Mouse (Mus musculus) forebrain, embryonic 15.5 days (tissue): Measurements from ENCODE around the gene Fam210b. TPM values are rescaled to one million over a fixed set of nuclear protein-coding genes. Genes with fewer than 3 reads are reported as not detected.

Experiments used
- ATAC-seq: fragments of 200-750 bp; cut with Nextera tagmentation; replicated peaks from 2 replicates; pipeline ENCODE4 v1.8.0; 2017; ENCODE audit warnings: mild to moderate bottlenecking, moderate TSS enrichment, moderate library complexity
- H3K27ac ChIP-seq: fragments of 300-500 bp; sonication (generic); replicated peaks from 2 replicates; pipeline ENCODE4 v1.5.1; 2015; ENCODE audit warnings: mild to moderate bottlenecking, inconsistent platforms
- H3K27me3 ChIP-seq: fragments of 300-500 bp; sonication (generic); 2 replicates; pipeline ENCODE4 v1.6.1; 2015; ENCODE audit warnings: inconsistent platforms
- H3K36me3 ChIP-seq: fragments of 300-500 bp; sonication (generic); 2 replicates; pipeline ENCODE4 v1.6.1; 2015; ENCODE audit warnings: mild to moderate bottlenecking, inconsistent platforms
- H3K4me1 ChIP-seq: fragments of 300-500 bp; sonication (generic); 2 replicates; pipeline ENCODE4 v1.6.1; 2015; ENCODE audit warnings: inconsistent platforms
- H3K4me2 ChIP-seq: fragments of 300-500 bp; sonication (generic); replicated peaks from 2 replicates; pipeline ENCODE4 v1.6.1; 2015; ENCODE audit warnings: mild to moderate bottlenecking, inconsistent platforms
- H3K4me3 ChIP-seq: fragments of 300-500 bp; sonication (generic); 2 replicates; pipeline ENCODE4 v1.5.1; 2015; ENCODE audit warnings: mild to moderate bottlenecking, inconsistent platforms
- H3K9ac ChIP-seq: fragments of 300-500 bp; sonication (generic); replicated peaks from 2 replicates; pipeline ENCODE4 v1.6.1; 2015; ENCODE audit warnings: mild to moderate bottlenecking, inconsistent platforms
- H3K9me3 ChIP-seq: fragments of 300-500 bp; sonication (generic); 2 replicates; pipeline ENCODE4 v1.6.1; 2016; ENCODE audit warnings: inconsistent platforms
- WGBS: fragments of 180-500 bp; shearing (Covaris S2); methylation state at CpG from one replicate; pipeline ENCODE4 v1.1.7; 2015; ENCODE audit warnings: mixed read lengths; 5-methylcytosine and 5-hydroxymethylcytosine counted together
- polyA plus RNA-seq: library from polyadenylated mRNA; unstranded; fragments of >200 nt; fragmentation: Nextera tagmentation; extraction: Ambion mirVana; gene quantifications from 2 replicates; pipeline ENCODE4 v1.2.1, GENCODE M21; 2015

Gene Fam210b
- polyA plus RNA-seq, 1 experiment from 2014 or later: 75.9 TPM

GRCm38 (mm10) chr2:172390341-172390740, 45.0 kb downstream of the Fam210b start:
- ATAC-seq: no peak
- H3K27me3 ChIP-seq: no peaks in the 10 kb centered on the region
- 53% methylated on average over 6 of the region's 6 CpGs for WGBS

DNA sequence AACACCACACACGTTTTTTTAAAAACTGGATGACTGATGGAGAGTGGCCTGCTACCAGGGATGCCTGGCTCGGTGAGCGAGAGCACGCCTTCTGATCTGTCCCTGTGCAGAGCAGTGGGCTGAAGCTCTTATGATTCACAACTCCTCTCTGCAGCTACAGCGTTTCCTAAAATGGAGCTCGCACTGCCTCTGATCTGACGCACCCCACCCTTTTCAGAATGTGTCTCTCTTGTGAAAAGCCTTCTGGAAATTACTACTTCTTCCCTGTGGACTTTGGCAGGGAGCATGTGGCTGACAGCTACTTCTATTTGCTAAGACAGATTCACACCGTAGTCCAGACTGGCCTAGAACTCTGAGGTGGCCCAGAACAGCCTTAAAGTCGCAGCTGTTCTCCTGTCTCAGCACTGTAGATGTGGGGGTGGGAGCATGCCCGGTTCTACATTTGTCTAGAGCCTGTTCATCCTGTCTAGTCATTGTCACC, 46.7 kb downstream of the Fam210b start:
- no peaks in the 10 kb centered on the region for H3K36me3 ChIP-seq
- no peak for ATAC-seq
- H3K9me3 ChIP-seq: no peaks in the 10 kb centered on the region
- no peak overlapping the region for H3K4me3 ChIP-seq
- H3K4me2 ChIP-seq: no peak overlapping the region
- H3K27ac ChIP-seq: no peak overlapping the region
- H3K27me3 ChIP-seq: no peaks in the 10 kb centered on the region
- H3K9ac ChIP-seq: no peak overlapping the region
- H3K4me1 ChIP-seq: no peaks in the 10 kb centered on the region
- 75% methylated on average over 10 of the region's 10 CpGs for WGBS

More at GRCm38 (mm10) chr2:172390341-172390740, 45.0 kb downstream of the Fam210b start:
- Histone ChIP-seq H3K4me3 (no peak overlapping the region), H3K9ac (no peak overlapping the region), H3K4me2 (no peak overlapping the region), H3K4me1 (no peaks in the 10 kb centered on the region), H3K9me3 (no peaks in the 10 kb centered on the region), H3K27ac (no peak overlapping the region), H3K36me3 (no peaks in the 10 kb centered on the region)

DNA sequence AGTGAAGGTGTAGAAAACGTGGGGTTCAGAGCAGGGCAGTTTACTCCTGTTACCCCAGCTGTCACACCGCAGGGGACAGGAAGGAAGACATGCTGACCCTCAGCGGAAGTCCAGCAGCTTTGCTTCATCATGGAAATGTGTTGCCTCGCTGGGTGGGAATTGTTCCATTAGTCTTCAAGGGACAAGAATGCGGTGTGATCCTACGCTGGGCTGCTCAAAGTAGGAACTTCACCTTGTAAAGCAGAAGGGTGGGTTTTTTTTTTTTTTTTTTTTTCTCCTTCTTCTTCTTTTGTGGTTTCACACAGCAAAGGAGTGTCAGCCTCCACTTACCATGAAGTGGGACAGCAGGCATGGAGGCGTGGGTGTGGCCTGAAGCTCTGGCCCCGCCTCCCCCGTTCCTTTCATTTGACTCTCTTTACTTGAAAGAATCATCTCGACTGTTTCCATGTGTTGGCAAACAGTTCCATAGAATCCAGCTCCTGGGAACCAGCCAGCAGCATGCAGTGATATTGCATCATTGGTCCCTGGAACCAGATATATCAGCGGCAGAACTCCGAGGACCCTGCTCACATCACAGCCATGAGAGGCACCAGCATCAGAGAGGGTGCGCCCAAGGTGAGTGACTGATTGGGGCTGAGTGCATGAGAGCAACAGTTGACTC, 48.2 kb downstream of the Fam210b start, which contains the start of gene Cass4:
TSS of gene Cass4 (plus strand) at position 404 of the 661 bp plus-strand sequence.
- Histone ChIP-seq H3K9ac (no peak within 1 kb of the TSS), H3K27me3 (no peaks in the 10 kb centered on the region), H3K27ac (no peak within 1 kb of the TSS), H3K4me1 (no peaks in the 10 kb centered on the region), H3K36me3 (no peaks in the 10 kb centered on the region), H3K4me3 (no peak within 1 kb of the TSS), H3K4me2 (no peak within 1 kb of the TSS), H3K9me3 (no peaks in the 10 kb centered on the region)
- WGBS: 41% methylated on average over 13 of the region's 13 CpGs
- no peak for ATAC-seq

- Histone ChIP-seq H3K4me1 (no peaks in the 10 kb centered on the region), H3K4me2 (no peak overlapping the region), H3K9me3 (no peaks in the 10 kb centered on the region), H3K4me3 (no peak overlapping the region), H3K27ac (no peak overlapping the region), H3K27me3 (no peaks in the 10 kb centered on the region), H3K36me3 (no peaks in the 10 kb centered on the region), H3K9ac (no peak overlapping the region)
- 91% methylated on average over 2 of the region's 2 CpGs for WGBS
- no peak for ATAC-seq
Observed at GRCm38 (mm10) chr2:172394052-172394392, 48.7 kb downstream of the Fam210b start.

DNA sequence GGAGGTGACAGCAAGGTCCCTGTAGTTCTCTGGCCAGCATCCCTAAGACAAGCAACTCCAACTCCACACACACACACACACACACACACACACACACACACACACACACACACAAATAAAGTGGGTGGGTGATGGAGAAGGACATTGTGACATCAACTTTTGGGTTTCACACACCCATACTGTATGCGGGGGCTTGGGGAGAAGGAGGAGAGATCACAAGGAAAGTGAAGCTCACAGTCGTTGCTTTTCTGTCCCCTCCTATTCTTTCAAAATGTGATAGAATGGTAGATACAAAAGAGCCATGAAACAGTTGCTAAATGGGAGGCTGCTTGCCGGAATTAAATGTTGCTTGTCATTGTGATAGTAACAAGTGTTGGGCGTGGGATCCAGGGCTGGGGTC, 49.3 kb downstream of the Fam210b start:
- no peak for ATAC-seq
- 69% methylated on average over 4 of the region's 4 CpGs for WGBS
- Histone ChIP-seq H3K36me3 (no peaks in the 10 kb centered on the region), H3K4me3 (no peak overlapping the region), H3K27ac (no peak overlapping the region), H3K4me1 (no peaks in the 10 kb centered on the region), H3K27me3 (no peaks in the 10 kb centered on the region), H3K9ac (no peak overlapping the region), H3K9me3 (no peaks in the 10 kb centered on the region), H3K4me2 (no peak overlapping the region)

DNA sequence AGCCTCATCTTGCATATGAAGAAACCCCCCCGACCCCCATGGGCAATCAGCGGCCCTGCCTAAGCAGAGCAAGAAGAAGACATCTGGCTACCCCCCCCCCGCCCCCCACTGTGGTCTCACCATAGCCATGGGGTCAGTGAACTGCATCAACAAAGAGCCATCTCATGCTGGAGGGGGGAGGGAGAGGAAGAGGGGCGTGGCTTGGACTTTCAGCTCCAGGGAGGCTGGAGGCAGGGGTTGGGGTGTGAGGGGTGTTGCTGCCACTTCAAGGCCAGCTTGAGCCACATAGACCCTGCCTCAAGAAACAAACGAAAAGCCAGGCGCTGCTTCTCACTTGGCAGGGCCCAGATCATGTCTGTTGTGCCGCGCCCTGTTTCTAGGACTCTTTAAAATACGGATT, 50.6 kb downstream of the Fam210b start:
- no peak for ATAC-seq
- Histone ChIP-seq H3K27me3 (no peaks in the 10 kb centered on the region), H3K27ac (no peak overlapping the region), H3K36me3 (no peaks in the 10 kb centered on the region), H3K9ac (no peak overlapping the region), H3K4me1 (no peaks in the 10 kb centered on the region), H3K4me2 (no peak overlapping the region), H3K4me3 (no peak overlapping the region), H3K9me3 (no peaks in the 10 kb centered on the region)
- WGBS: 42% methylated on average over 9 of the region's 9 CpGs

DNA sequence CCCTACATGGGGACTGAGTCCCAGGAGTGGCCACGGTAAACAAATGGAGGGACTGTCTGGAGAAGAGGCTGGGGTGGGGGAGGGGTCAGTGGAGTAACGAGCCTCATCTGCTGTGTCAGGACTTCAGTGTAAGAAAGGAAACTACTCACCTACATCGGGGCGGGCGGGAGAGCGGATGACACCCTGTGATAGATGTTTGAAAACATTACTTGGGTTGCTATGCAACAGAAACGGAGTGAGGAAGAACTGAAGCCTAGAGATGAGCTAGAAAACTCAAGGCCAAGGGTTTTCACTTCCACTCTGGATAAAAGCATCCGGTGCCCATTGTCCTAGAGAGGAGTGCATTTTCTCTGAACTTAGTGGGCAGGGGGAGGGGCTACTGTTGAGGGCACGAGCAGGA, 54.5 kb downstream of the Fam210b start:
- no peaks in the 10 kb centered on the region for H3K27me3 ChIP-seq
- H3K36me3 ChIP-seq: no peaks in the 10 kb centered on the region
- WGBS: 45% methylated on average over 9 of the region's 9 CpGs
- no peak for ATAC-seq
- no peak overlapping the region for H3K4me3 ChIP-seq
- no peak overlapping the region for H3K4me2 ChIP-seq
- no peaks in the 10 kb centered on the region for H3K9me3 ChIP-seq
- no peak overlapping the region for H3K9ac ChIP-seq
- no peak overlapping the region for H3K27ac ChIP-seq
- H3K4me1 ChIP-seq: no peaks in the 10 kb centered on the region

GRCm38 (mm10) chr2:172401116-172401825, 55.9 kb downstream of the Fam210b start:
- ATAC-seq: no peak
- no peak overlapping the region for H3K27ac ChIP-seq
- H3K4me1 ChIP-seq: no peaks in the 10 kb centered on the region
- 78% methylated on average over 13 of the region's 13 CpGs for WGBS
- no peak overlapping the region for H3K4me3 ChIP-seq
- H3K27me3 ChIP-seq: no peaks in the 10 kb centered on the region
- no peaks in the 10 kb centered on the region for H3K36me3 ChIP-seq
- no peaks in the 10 kb centered on the region for H3K9me3 ChIP-seq
- no peak overlapping the region for H3K4me2 ChIP-seq
- no peak overlapping the region for H3K9ac ChIP-seq

DNA sequence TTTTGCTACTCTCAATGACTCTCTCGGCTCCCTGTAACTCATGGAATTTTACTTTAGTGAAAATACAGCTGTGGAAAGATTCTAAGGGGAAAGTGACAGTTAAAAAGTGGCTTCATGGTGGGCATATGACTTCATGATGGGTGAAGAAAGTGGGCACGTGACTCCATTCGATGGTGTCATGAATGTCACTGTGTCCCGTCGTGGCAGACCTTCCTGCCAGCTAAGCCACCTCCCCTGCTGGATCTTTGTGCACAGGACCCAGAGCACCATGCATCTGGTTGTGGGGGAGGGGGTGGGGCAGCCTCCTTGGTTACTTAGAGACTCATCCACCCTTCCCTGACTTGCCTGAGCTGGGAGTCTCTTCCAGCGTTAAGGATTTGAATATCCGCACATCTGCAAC, 58.9 kb downstream of the Fam210b start:
- no peak for ATAC-seq
- H3K9me3 ChIP-seq: no peaks in the 10 kb centered on the region
- 60% methylated on average over 7 of the region's 7 CpGs for WGBS

DNA sequence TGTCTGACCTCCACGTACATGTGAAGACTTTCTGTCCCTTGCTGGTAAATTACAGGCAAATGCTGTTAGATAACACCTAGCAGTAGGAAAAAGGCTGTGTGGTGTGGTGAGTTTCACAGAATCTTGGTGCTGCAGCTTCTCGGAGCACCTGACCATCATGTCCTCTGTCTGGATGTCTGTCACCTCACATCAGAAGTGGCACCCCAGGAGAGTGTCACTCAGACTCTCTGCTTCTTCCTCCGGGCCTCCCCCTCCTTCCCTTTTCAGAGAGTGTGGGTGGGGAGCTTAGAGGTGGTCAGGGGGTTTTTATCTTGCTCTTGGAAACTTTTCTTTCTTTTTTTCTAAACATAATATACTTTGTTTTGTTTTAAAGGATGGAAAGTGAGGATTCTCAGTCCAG, 59.6 kb downstream of the Fam210b start:
- Histone ChIP-seq H3K36me3 (no peaks in the 10 kb centered on the region), H3K9me3 (no peaks in the 10 kb centered on the region), H3K27ac (no peak overlapping the region), H3K4me3 (no peak overlapping the region), H3K4me1 (no peaks in the 10 kb centered on the region), H3K27me3 (no peaks in the 10 kb centered on the region), H3K9ac (no peak overlapping the region), H3K4me2 (no peak overlapping the region)
- ATAC-seq: no peak
- WGBS: 81% methylated on average over 3 of the region's 3 CpGs

More for the DNA sequence above, 58.9 kb downstream of the Fam210b start:
- Histone ChIP-seq H3K9ac (no peak overlapping the region), H3K27me3 (no peaks in the 10 kb centered on the region), H3K36me3 (no peaks in the 10 kb centered on the region), H3K4me2 (no peak overlapping the region), H3K4me3 (no peak overlapping the region), H3K27ac (no peak overlapping the region), H3K4me1 (no peaks in the 10 kb centered on the region)
